Mouse (Mus musculus) brown adipose tissue, adult 24 weeks (tissue): ENCODE measurements around the gene Rbms3. TPM values are rescaled to one million over a fixed set of nuclear protein-coding genes. Genes with fewer than 3 reads are reported as not detected.

ENCODE experiments used
- H3K27ac ChIP-seq: fragments of 200-500 bp; replicated peaks from 2 replicates; pipeline ENCODE4 v1.5.1; 2012; ENCODE audit warnings: low read depth, mild to moderate bottlenecking, low read length
- H3K4me1 ChIP-seq: fragments of 200-500 bp; 2 replicates; pipeline ENCODE4 v1.6.1; 2012; ENCODE audit warnings: low read length, mixed read lengths; ENCODE audit not compliant: control insufficient read depth, insufficient read depth, insufficient read length
- H3K4me3 ChIP-seq: fragments of 200-500 bp; 2 replicates; pipeline ENCODE4 v1.5.1; 2012; ENCODE audit warnings: low read depth, mild to moderate bottlenecking, low read length, moderate library complexity; ENCODE audit not compliant: insufficient read depth
- polyA plus RNA-seq: library from polyadenylated mRNA; stranded (reverse); fragments of >200 nt; gene quantifications from 2 replicates; pipeline ENCODE4 v1.2.4, GENCODE M21; 2012; ENCODE audit not compliant: missing spikeins, insufficient read depth, insufficient read length

Rbms3 gene
- polyA plus RNA-seq, 1 experiment: 2.2 TPM

DNA sequence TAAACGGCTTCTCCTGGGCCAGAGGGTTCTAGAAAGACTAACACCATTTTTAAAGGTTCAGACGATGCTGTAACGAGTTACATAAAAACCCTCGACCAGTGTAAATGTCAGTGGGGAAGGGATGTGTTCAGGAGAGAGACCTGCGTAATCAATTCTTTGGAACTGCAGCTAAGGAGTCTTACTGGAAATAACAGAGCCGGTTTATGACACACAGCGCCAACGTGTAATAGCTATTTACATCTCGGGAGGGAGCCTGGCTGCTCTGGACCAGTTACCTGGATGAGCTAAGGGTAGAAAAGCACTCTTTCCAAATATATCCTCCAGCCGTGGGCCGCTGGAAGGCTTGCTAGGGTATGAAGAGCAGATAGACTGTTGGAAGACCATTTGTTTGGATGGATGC lies 598.5 kb downstream of the Rbms3 start:
- H3K4me1 ChIP-seq: 0 out of 2 replicates have a peak, but pooled peaks cover 3% of the 10 kb centered on the region
- no peak overlapping the region for H3K4me3 ChIP-seq
- 0 out of 2 replicates have a peak overlapping the region, but pooled peaks have one; percentile 23 for H3K27ac ChIP-seq

DNA sequence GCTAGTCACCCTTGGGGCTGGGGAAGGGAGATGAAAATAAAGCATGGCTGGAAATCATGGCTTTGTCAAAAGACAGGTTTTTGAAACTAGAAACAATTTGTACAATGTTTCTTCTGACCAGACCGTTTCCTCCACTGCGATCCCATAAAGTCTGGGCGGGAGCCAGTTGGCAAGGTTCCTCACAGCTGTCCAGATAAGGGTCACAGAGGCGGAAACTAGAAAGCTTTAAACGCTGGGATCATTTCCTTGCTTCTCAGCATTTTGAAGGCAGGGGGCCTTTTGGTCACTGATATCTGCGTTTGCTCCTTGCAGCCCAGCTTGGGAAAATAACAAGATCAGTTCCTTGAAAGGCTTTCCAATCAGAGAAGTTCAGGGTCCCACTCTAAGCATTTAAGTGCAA lies 598.9 kb downstream of the Rbms3 start:
- no peak overlapping the region for H3K4me3 ChIP-seq
- H3K4me1 ChIP-seq: 0 out of 2 replicates have a peak, but pooled peaks cover 3% of the 10 kb centered on the region
- 0 out of 2 replicates have a peak overlapping the region, but pooled peaks have one; percentile 23 for H3K27ac ChIP-seq

DNA sequence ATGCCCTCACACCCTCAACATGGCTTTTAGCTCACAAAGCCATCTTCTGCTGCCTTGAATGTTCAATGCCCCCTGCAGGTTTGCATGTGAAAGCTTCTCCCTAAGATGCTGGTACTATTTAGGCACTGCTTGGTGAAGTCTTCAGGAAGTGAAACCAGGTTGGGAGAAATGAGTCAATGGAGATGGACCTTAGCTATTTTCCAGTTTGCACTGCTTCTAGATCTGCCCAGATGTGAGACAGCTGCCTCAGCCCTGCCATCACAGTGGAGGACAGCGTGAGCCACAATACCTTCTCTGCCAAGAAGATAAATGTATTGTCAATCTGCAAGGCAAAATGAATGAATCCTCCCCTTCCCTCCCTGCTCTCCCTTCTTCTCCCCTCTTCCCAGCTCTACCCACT lies 599.8 kb downstream of the Rbms3 start:
- no peak overlapping the region for H3K4me3 ChIP-seq
- 0 out of 2 replicates have a peak, but pooled peaks cover 3% of the 10 kb centered on the region for H3K4me1 ChIP-seq
- peak overlapping the region; percentile 24; the same call in 1 of the 2 replicates for H3K27ac ChIP-seq

DNA sequence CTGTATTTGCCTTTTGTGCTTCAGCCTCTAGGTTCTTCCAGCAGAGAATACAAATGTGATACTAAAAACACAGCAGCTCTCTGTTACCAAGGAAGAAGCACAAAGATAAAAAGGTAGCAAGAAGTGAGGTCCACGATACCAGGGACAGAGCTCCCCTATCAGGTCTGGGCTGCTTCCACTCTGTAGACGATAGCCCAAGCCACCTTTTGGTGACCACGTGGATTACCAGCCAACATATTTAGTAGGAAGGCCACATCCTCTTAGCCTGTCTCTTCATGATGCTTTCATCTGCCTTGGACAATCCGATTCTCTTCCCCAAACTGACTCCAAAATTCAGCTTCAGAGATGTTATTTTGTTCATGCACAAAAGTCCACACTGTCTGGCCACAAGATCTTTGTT lies 601.1 kb downstream of the Rbms3 start:
- Histone ChIP-seq H3K4me1 (0 out of 2 replicates have a peak, but pooled peaks cover 3% of the 10 kb centered on the region), H3K27ac (no peak overlapping the region), H3K4me3 (no peak overlapping the region)

DNA sequence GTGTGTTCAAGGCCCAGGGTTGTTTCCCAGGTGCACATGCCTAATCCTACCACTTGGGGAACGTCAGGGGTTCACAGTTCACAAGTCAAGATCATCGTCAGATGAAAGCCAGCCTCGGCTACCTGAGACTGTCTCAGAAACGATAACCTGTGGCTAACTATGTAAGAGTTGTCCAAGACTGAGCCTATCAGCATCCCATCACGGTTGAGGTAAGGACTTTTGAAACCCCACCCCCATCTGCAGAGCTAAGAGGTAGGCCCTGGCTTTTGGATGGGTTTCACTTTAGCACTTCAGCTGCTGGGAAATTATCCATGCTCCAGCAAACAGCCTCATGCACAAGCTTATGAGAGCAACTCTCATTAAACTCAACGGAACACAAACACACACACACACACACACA lies 607.6 kb downstream of the Rbms3 start:
- H3K4me1 ChIP-seq: peaks cover 2% of the 10 kb centered on the region; the same call in 1 of the 2 replicates
- no peak overlapping the region for H3K4me3 ChIP-seq
- H3K27ac ChIP-seq: no peak overlapping the region

DNA sequence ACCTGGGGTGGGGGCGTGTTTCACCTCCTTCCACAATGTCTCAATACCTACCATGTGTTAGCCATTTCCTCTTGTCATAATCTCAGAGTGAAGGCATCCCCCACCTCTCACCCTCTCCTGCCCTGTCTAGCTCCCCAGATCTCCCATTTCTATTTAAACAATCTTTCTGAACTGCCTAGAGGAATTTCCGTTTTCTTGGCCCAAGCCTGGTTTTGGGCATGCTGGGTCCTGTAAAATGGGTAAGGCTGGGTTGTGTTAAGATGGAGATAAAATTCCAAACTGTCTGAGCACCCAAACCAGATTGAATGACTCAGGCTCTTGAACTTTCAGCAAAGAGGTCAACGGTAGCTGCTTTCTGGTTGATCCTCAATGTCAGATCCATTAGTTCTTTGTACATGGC lies 608.2 kb downstream of the Rbms3 start:
- no peak overlapping the region for H3K4me3 ChIP-seq
- no peak overlapping the region for H3K27ac ChIP-seq
- peaks cover 2% of the 10 kb centered on the region; the same call in 1 of the 2 replicates for H3K4me1 ChIP-seq

DNA sequence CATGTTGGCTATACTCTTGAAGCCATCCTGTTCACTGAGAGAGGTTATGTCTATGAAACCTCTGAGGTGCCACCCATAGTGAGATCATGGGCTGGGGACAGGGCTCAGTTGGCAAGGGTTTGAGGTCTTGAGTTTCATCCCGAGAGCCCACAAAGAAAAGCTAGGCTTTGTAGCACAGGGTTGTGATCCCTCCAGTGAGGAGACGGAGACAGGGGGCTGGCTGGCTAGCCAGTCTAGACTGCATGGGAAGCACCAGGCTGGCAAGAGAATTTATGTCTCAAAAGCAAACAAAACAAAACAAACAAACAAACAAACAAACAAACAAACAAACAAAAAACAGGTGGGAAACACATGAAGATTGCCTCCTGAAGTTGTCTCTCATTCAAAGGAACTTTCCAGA lies 609.5 kb downstream of the Rbms3 start:
- H3K27ac ChIP-seq: no peak overlapping the region
- H3K4me3 ChIP-seq: no peak overlapping the region
- peaks cover 2% of the 10 kb centered on the region; the same call in 1 of the 2 replicates for H3K4me1 ChIP-seq

DNA sequence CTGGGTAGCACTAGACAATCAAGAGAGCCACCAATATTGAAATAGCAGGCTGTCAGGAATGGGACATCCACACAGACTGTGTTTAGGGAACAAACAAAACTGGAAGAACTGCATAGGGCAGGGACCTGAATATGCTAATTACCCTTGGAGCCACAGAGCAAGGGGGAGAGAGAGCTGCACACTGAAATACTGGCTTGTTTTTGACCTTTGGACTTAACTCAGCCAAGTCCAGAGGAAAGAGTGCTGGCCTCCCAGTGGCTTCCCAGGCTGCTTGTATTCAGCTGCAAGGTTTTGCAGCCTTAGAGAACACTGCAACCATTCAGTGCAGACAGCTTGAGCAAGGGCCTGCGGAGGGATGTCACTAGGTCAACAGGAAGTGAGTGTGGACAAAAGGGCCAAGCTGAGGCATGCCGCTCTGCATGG lies 611.0 kb downstream of the Rbms3 start:
- no peak overlapping the region for H3K27ac ChIP-seq
- peaks cover 2% of the 10 kb centered on the region; the same call in 1 of the 2 replicates for H3K4me1 ChIP-seq
- H3K4me3 ChIP-seq: no peak overlapping the region

DNA sequence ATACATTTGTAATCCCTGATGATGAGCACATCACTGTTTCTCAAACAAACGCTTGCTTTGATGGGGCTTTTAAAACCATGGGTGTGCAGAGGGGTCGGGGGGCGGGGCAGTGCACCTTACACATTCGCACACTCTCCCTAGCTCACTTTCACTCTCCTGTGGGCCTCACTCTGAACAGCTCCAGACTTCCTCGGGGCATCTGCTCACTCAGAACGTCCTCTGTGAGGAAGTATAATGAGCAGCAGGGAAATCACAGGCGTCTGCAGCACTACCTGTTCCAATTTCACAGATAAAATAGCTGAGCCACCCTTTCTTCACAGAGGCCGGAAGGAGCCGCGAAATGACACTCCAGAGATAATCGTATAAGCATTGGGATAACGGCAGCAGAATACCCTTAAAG lies 611.4 kb downstream of the Rbms3 start:
- peaks cover 2% of the 10 kb centered on the region; the same call in 1 of the 2 replicates for H3K4me1 ChIP-seq
- no peak overlapping the region for H3K27ac ChIP-seq
- no peak overlapping the region for H3K4me3 ChIP-seq

DNA sequence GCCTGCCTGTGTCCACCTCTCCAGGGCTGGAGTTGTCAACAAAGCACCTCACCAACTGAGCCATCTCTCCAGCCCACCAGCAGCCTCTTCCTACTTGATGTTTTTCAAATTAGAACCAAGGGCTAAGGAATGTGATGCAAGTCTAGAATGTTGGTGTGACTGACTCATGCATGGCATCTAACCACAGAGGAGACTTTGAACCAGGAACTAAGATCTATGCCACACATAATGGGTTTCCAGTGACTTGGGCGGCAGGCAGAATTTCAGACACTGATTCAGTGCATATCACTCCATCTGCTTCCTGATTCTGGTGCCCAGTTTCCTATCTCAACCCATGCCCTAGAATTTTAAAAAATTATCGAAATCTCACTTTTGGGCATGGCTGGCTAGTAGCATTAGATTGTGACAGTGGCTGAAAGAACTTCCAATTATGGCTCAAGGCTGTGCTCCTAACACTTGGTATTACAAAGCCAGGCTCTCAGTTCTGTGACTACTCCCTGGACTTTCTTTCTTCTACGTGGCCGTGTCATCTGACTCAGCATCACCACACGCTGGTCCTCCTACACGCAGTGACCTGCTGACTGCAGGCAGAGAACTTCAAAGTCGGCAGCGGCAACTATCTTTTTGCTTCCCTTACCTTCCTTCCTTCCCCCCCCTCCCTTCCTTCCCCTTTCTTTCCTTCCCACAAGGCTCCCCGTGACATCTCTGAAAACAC lies 613.0 kb downstream of the Rbms3 start:
- H3K27ac ChIP-seq: no peak overlapping the region
- peaks cover 2% of the 10 kb centered on the region; the same call in 1 of the 2 replicates for H3K4me1 ChIP-seq
- H3K4me3 ChIP-seq: no peak overlapping the region

DNA sequence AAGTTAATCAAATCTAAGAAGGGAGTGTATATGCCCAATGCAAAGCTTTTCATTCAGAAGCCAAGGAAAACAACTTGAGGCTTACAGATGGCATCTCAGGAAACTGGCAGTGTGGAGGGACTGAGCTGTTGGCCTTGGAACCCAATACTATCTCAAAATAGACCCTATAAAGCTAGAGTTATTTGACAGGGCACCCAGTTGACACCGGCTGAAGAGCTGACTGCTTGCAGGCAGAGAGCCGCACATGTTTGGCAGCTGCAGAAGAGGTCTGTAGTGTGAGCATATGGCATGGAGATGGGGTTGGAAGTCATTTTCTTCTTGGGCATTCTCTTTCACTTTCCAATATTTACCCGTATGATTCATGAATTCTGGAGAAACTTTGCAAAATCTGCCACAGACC lies 616.3 kb downstream of the Rbms3 start:
- Histone ChIP-seq H3K4me3 (no peak overlapping the region), H3K27ac (no peak overlapping the region), H3K4me1 (no peaks in the 10 kb centered on the region)

DNA sequence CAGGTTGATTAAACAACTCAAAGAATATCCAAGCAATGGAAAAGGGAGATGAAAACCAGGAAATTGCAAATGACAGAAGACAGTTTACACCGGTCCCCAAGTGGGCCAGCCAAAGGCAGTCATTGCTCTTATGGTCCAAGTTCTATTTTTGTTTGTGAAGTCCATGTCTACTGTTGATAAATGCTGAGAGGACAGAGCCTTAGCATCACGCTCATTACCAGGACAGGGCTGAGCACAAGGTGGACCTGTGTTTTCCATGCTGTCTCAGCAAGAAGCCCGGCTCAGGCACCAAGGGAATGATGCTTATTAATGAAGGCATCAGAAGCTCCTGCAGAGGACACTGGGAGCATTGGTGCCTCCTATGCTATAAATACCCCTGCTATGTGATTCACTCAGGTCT lies 618.9 kb downstream of the Rbms3 start:
- H3K4me3 ChIP-seq: no peak overlapping the region
- no peak overlapping the region for H3K27ac ChIP-seq
- no peaks in the 10 kb centered on the region for H3K4me1 ChIP-seq

DNA sequence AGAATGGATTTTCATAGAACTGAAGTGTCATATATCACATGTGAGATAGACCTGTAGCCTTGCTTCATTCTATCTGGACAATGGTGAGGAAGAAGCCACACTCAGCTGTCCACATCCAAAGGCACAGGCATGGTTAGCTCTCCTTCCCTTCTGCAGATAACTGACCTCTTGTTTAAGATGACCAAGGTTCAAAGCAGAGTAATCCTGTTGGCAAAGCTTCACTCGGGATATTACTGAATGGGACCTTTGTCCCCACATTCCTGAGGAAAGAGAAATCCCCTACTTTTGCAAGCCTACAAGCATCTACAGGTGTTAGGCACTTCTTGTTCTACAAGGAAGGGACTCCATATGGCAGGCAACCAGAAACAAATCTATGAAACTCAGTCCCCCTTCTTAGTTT lies 621.5 kb downstream of the Rbms3 start:
- Histone ChIP-seq H3K4me1 (no peaks in the 10 kb centered on the region), H3K4me3 (no peak overlapping the region), H3K27ac (no peak overlapping the region)

DNA sequence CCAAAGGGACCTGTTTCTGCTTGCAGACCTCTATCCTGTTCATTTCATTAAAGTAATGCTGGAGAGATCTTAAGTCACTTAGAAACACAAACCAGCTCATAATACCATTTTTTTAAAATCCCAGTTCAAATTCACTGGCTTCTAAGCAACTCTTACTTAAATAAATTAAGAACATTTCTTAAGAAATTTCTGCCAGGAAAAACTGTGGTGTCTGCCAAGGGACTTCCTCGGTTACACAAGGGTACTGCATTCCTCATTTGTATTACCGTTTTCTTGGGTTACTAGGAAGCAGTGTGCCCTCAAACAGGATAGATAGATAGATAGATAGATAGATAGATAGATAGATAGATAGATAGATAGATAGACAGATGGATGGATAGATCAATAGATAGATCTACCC lies 627.6 kb downstream of the Rbms3 start:
- Histone ChIP-seq H3K4me3 (no peak overlapping the region), H3K4me1 (no peaks in the 10 kb centered on the region; the same call in 1 of the 2 replicates), H3K27ac (peak overlapping the region; percentile 61)

DNA sequence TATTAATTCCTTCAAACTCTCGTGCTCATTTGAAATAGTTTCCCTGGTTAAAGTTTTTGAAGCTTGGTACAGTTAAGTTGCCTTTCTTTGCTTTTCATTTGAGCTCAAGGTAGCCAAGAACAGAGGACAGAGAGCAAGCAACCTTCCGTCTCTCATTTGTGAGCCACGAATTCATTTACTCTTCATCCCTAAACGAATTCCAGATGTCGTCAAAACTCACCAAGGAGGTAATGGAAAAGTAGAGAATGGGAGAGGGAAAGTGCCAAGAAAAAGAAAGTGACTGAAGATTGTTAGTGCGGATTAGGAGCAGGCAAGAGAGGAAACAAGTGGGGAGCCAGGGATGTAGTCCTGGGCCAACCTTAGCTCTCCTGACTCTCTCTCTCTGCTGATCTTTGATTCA lies 630.5 kb downstream of the Rbms3 start:
- Histone ChIP-seq H3K4me3 (no peak overlapping the region), H3K4me1 (no peaks in the 10 kb centered on the region; the same call in 1 of the 2 replicates), H3K27ac (no peak overlapping the region)

DNA sequence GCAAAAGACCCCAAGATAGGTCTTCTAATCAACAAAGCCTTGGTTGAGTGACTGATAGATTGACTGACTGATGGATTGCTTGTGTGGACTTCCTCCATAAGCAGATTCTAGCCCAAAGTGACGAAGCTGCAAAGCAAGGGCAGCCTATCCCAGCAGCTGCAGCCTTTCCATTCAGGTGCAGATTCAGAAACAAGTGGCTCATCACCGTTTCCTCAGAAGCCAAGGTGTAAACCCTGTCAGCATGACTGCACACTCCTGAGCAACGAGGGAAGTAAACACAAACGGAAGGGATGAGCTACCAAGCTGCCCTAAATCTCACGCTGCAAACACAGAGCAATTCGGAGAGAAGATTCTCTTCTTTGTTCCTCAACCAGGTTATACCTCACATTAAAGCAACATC lies 639.4 kb downstream of the Rbms3 start:
- H3K4me1 ChIP-seq: no peaks in the 10 kb centered on the region
- no peak overlapping the region for H3K27ac ChIP-seq
- no peak overlapping the region for H3K4me3 ChIP-seq
